Mouse (Mus musculus) testis, postnatal 14 days (tissue): Measurements from ENCODE around the gene Ssxb1.
"Not testable (repeated sequence)": the region's sequence is repeated elsewhere in the genome, so short reads cannot be mapped to it uniquely, and the experiment has no call there.

Experiments
- DNase-seq: peaks from one replicate; pipeline ENCODE4 v3.0.0; 2021; ENCODE audit warnings: low spot score

Gene Ssxb1

GRCm38 (mm10) chrX:8413005-8413404 is at the start of gene Ssxb1:
Ssxb1 (plus strand) TSS chrX:8413305.
- not testable (repeated sequence) for DNase-seq

- DNase-seq, result not testable (repeated sequence)
Measured at GRCm38 (mm10) chrX:8366678-8367077, 46.4 kb upstream of the Ssxb1 start, which contains the start of gene Ssxb9. Ssxb9 (plus strand) TSS chrX:8366978.

- DNase-seq, result not testable (repeated sequence)
Measured at GRCm38 (mm10) chrX:8461626-8462025, 48.5 kb downstream of the Ssxb1 start, which contains the start of gene Ssxb2. Ssxb2 (minus strand) TSS chrX:8461726.
